Mouse (Mus musculus) gastrocnemius, postnatal 10 days (tissue): ENCODE results near the gene Tead3. TPM values are rescaled to one million over a fixed set of nuclear protein-coding genes. Genes with fewer than 3 reads are reported as not detected.
"Not testable (repeated sequence)": the region's sequence is repeated elsewhere in the genome, so short reads cannot be mapped to it uniquely, and the experiment has no call there.

Experiments used
- DNase-seq: peaks from one replicate; pipeline ENCODE4 v3.0.0; 2021; ENCODE audit warnings: mixed read lengths
- total RNA-seq, 2 experiments: library from RNA; stranded (reverse); gene quantifications; 2 replicates each; pipeline ENCODE4 v1.2.3; 2021

Gene Tead3
- total RNA-seq, 2 experiments from 2014 or later, result 10.0 to 14.8 TPM

- no peak for DNase-seq
These were observed 10.1 kb upstream of the Tead3 start for GRCm38 (mm10) chr17:28360531-28361277.

GRCm38 (mm10) chr17:28358576-28359261 is 8.1 kb upstream of the Tead3 start:
- DNase-seq, result not testable (repeated sequence)

- no peak for DNase-seq
These were observed 5.3 kb upstream of the Tead3 start for GRCm38 (mm10) chr17:28355871-28356270.

- no peak for DNase-seq
These were observed 1.4 kb upstream of the Tead3 start for GRCm38 (mm10) chr17:28352018-28352417.

GRCm38 (mm10) chr17:28351353-28351890 is 805 bp upstream of the Tead3 start:
- DNase-seq, result no peak

GRCm38 (mm10) chr17:28349901-28350465 is 634 bp downstream of the Tead3 start:
- DNase-seq, result peak; percentile 65

GRCm38 (mm10) chr17:28349264-28349880 is 1.2 kb downstream of the Tead3 start:
- DNase-seq, result no peak

- DNase-seq, result no peak
These were observed 2.4 kb downstream of the Tead3 start for GRCm38 (mm10) chr17:28348211-28348610.

- DNase-seq, result no peak
These were observed 3.3 kb downstream of the Tead3 start for GRCm38 (mm10) chr17:28347327-28347726.

GRCm38 (mm10) chr17:28345882-28346281 is 4.7 kb downstream of the Tead3 start:
- no peak for DNase-seq

GRCm38 (mm10) chr17:28345271-28345721 is 5.3 kb downstream of the Tead3 start:
- DNase-seq, result no peak

- no peak for DNase-seq
These were observed 5.9 kb downstream of the Tead3 start for GRCm38 (mm10) chr17:28344670-28345069.

GRCm38 (mm10) chr17:28344050-28344607 is 6.5 kb downstream of the Tead3 start:
- no peak for DNase-seq

- peak; percentile 89 for DNase-seq
These were observed 9.5 kb downstream of the Tead3 start for GRCm38 (mm10) chr17:28341091-28341490.

- no peak for DNase-seq
These were observed 10.0 kb downstream of the Tead3 start for GRCm38 (mm10) chr17:28340578-28340977.

- no peak for DNase-seq
These were observed 13.1 kb downstream of the Tead3 start for GRCm38 (mm10) chr17:28337547-28337946.

- DNase-seq, result no peak
These were observed 15.3 kb downstream of the Tead3 start for GRCm38 (mm10) chr17:28335267-28335666.

GRCm38 (mm10) chr17:28332915-28333546 is 17.6 kb downstream of the Tead3 start:
- no peak for DNase-seq

GRCm38 (mm10) chr17:28332113-28332914 is 18.3 kb downstream of the Tead3 start:
- no peak for DNase-seq

- DNase-seq, result no peak
These were observed 19.1 kb downstream of the Tead3 start for GRCm38 (mm10) chr17:28331241-28332112.
